Mouse (Mus musculus) forebrain, embryonic 10.5 days (tissue): Measurements from ENCODE around the gene Cmtm7. TPM values are rescaled to one million over a fixed set of nuclear protein-coding genes. Genes with fewer than 3 reads are reported as not detected.

ENCODE experiments used
- DNase-seq: peaks from one replicate; pipeline ENCODE4 v3.0.0-alpha.2; 2017; ENCODE audit warnings: low spot score; ENCODE audit errors: extremely low spot score
- H3K27ac ChIP-seq: fragments of 300-500 bp; sonication (generic); 2 replicates; pipeline ENCODE4 v1.5.1; 2016; ENCODE audit warnings: mild to moderate bottlenecking
- H3K27me3 ChIP-seq: fragments of 300-500 bp; sonication (generic); 2 replicates; pipeline ENCODE4 v1.6.1; 2016; ENCODE audit warnings: mild to moderate bottlenecking; ENCODE audit not compliant: poor library complexity, severe bottlenecking
- H3K36me3 ChIP-seq: fragments of 300-500 bp; sonication (generic); replicated peaks from 2 replicates; pipeline ENCODE4 v1.6.1; 2016; ENCODE audit warnings: mild to moderate bottlenecking, moderate library complexity
- H3K4me1 ChIP-seq: fragments of 300-500 bp; sonication (generic); 2 replicates; pipeline ENCODE4 v1.6.1; 2016
- H3K4me3 ChIP-seq: fragments of 300-500 bp; sonication (generic); 2 replicates; pipeline ENCODE4 v1.5.1; 2016; ENCODE audit warnings: mild to moderate bottlenecking, moderate library complexity
- H3K9me3 ChIP-seq: fragments of 300-500 bp; sonication (generic); 2 replicates; pipeline ENCODE4 v1.6.1; 2016; ENCODE audit warnings: mild to moderate bottlenecking, moderate library complexity
- WGBS: fragments of 180-500 bp; shearing (Covaris S2); methylation state at CpG from one replicate; pipeline ENCODE4 v1.1.7; 2016; 5-methylcytosine and 5-hydroxymethylcytosine counted together
- polyA plus RNA-seq: library from polyadenylated mRNA; unstranded; fragments of >200 nt; fragmentation: Nextera tagmentation; extraction: Ambion mirVana; gene quantifications from 2 replicates; pipeline ENCODE4 v1.2.1, GENCODE M21; 2016

The Cmtm7 gene
- polyA plus RNA-seq, 1 experiment from 2014 or later: 76.9 TPM

DNA sequence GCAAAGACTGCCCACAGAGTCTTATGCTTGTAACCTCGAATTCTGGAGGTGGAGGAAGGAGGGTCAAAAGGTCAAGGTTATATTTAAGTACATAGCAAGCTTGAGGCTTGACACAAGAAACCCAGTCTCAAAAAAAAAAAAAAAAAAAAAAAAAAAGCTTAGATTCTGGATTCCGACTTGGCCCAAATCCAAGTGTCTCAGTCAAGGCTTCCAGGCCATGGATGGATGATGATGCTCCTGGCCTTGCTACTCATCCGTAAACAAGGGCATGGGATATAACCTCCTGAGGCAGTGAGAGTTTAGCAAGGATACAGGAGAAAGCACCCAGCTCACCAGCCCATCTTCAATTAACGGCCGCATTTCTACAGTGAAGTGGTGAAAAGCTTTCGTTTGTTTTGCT lies 7.0 kb downstream of the Cmtm7 start:
- 89% methylated on average over 6 of the region's 6 CpGs for WGBS

GRCm38 (mm10) chr9:114771565-114771964 lies 10.1 kb downstream of the Cmtm7 start:
- peaks cover 3% of the 10 kb centered on the region; the same call in 1 of the 2 replicates for H3K9me3 ChIP-seq
- WGBS: 89% methylated on average over 7 of the region's 7 CpGs
- peaks cover 34% of the 10 kb centered on the region for H3K4me1 ChIP-seq
- no peak for DNase-seq
- H3K27me3 ChIP-seq: no peaks in the 10 kb centered on the region
- H3K4me3 ChIP-seq: no peak overlapping the region
- no peak overlapping the region for H3K27ac ChIP-seq
- peaks cover 33% of the 10 kb centered on the region for H3K36me3 ChIP-seq

More for the DNA sequence above, 7.0 kb downstream of the Cmtm7 start:
- no peak overlapping the region for H3K27ac ChIP-seq
- peaks cover 30% of the 10 kb centered on the region for H3K36me3 ChIP-seq
- H3K4me3 ChIP-seq: no peak overlapping the region
- H3K27me3 ChIP-seq: no peaks in the 10 kb centered on the region
- peaks cover 3% of the 10 kb centered on the region; the same call in 1 of the 2 replicates for H3K9me3 ChIP-seq
- H3K4me1 ChIP-seq: peaks cover 23% of the 10 kb centered on the region
- no peak for DNase-seq

- DNase-seq: no peak
- H3K4me1 ChIP-seq: peaks cover 30% of the 10 kb centered on the region
- H3K27me3 ChIP-seq: no peaks in the 10 kb centered on the region
- H3K9me3 ChIP-seq: peaks cover 3% of the 10 kb centered on the region; the same call in 1 of the 2 replicates
- WGBS: 90% methylated on average over 4 of the region's 4 CpGs
- H3K27ac ChIP-seq: no peak overlapping the region
- H3K36me3 ChIP-seq: peaks cover 43% of the 10 kb centered on the region
- H3K4me3 ChIP-seq: no peak overlapping the region
Observed at GRCm38 (mm10) chr9:114770224-114770623, 11.4 kb downstream of the Cmtm7 start.

GRCm38 (mm10) chr9:114768066-114768465 lies 13.6 kb downstream of the Cmtm7 start:
- Histone ChIP-seq H3K27me3 (no peaks in the 10 kb centered on the region), H3K4me3 (no peak overlapping the region), H3K4me1 (peaks cover 19% of the 10 kb centered on the region), H3K36me3 (peaks cover 45% of the 10 kb centered on the region), H3K9me3 (peaks cover 3% of the 10 kb centered on the region; the same call in 1 of the 2 replicates), H3K27ac (peak overlapping the region; percentile 77)
- 54% methylated on average over 10 of the region's 10 CpGs for WGBS
- no peak for DNase-seq

GRCm38 (mm10) chr9:114767507-114767906 lies 14.1 kb downstream of the Cmtm7 start:
- Histone ChIP-seq H3K4me1 (peaks cover 19% of the 10 kb centered on the region), H3K27ac (peak overlapping the region; percentile 77), H3K27me3 (no peaks in the 10 kb centered on the region), H3K4me3 (no peak overlapping the region), H3K36me3 (peaks cover 46% of the 10 kb centered on the region), H3K9me3 (peaks cover 3% of the 10 kb centered on the region; the same call in 1 of the 2 replicates)
- DNase-seq: no peak
- 73% methylated on average over 2 of the region's 2 CpGs for WGBS

- Histone ChIP-seq H3K27ac (peak overlapping the region; percentile 77), H3K4me1 (peaks cover 19% of the 10 kb centered on the region), H3K36me3 (peaks cover 46% of the 10 kb centered on the region), H3K27me3 (no peaks in the 10 kb centered on the region), H3K4me3 (no peak overlapping the region), H3K9me3 (peaks cover under 1% of the 10 kb centered on the region; the same call in 1 of the 2 replicates)
- 83% methylated on average over 13 of the region's 13 CpGs for WGBS
- no peak for DNase-seq
Observed at GRCm38 (mm10) chr9:114767030-114767429, 14.6 kb downstream of the Cmtm7 start.

DNA sequence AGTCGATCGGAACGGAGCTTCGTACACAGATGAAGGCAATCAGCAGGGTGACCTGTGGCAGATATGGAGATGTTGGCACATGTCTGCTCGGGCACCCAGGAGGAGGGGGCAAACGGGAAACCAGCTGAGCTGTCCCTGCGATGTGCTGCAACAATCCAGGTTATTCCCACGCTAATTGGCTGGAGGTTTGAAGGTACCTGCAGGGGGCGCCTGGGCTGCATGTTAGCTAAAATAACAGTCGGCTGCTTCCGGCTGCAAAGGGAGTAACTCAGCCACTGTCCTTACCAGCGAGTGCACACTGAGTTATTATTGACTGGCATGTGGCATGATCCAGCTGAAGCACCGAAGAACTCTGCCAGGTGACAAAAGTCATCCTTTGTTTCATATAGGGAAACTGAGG lies 18.3 kb downstream of the Cmtm7 start:
- no peak overlapping the region for H3K27ac ChIP-seq
- DNase-seq: peak; percentile 39
- no peaks in the 10 kb centered on the region for H3K27me3 ChIP-seq
- peaks cover 24% of the 10 kb centered on the region for H3K4me1 ChIP-seq
- H3K36me3 ChIP-seq: peaks cover 65% of the 10 kb centered on the region
- WGBS: 64% methylated on average over 13 of the region's 13 CpGs
- no peaks in the 10 kb centered on the region for H3K9me3 ChIP-seq
- H3K4me3 ChIP-seq: no peak overlapping the region

DNA sequence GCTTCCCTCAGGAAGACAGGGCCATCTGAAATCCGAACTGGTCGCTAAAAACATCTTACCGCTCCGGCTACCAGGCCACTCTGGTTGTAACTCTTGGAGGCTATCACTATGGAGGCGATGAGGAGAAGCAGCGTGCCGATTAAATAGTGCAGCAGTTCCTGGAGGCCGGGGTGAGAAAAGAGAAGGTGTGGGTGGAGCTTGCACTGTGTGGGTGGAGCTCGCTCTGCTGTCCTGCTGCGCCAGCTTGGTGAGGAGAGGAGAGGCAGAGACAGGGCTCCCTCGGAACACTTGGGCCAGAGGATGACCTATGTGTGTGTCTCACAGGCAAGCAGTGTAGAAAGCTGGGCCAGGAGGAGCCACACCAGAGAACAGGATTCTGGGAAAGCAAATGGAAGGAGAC lies 19.8 kb downstream of the Cmtm7 start:
- 77% methylated on average over 11 of the region's 11 CpGs for WGBS
- no peaks in the 10 kb centered on the region for H3K27me3 ChIP-seq
- peaks cover 10% of the 10 kb centered on the region; the same call in 1 of the 2 replicates for H3K4me1 ChIP-seq
- peaks cover 71% of the 10 kb centered on the region for H3K36me3 ChIP-seq
- H3K4me3 ChIP-seq: no peak overlapping the region
- no peak for DNase-seq
- no peaks in the 10 kb centered on the region for H3K9me3 ChIP-seq
- no peak overlapping the region for H3K27ac ChIP-seq

DNA sequence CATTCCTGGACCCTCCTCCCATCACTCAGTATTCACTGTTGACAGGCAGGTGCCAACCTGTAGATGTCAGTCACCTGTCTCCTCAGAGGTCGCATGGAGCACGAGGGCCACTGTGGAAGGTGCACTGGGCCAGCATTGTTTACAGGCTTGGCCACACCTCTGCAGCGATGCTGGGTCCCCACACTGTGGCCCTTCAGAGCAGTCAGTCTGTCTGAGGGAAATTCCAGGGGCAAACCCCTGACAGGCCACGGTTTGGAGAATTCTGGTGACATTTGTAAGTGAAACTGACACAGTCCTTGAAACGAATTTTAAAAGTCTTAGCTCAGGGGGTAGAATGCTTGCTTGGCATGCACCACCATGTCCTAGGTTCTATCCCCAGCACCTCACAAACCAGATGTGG lies 21.3 kb downstream of the Cmtm7 start:
- WGBS: 87% methylated on average over 5 of the region's 5 CpGs
- no peak overlapping the region for H3K27ac ChIP-seq
- H3K4me1 ChIP-seq: 0 out of 2 replicates have a peak, but pooled peaks cover 5% of the 10 kb centered on the region
- H3K4me3 ChIP-seq: no peak overlapping the region
- no peaks in the 10 kb centered on the region for H3K27me3 ChIP-seq
- DNase-seq: no peak
- H3K9me3 ChIP-seq: no peaks in the 10 kb centered on the region
- peaks cover 73% of the 10 kb centered on the region for H3K36me3 ChIP-seq

DNA sequence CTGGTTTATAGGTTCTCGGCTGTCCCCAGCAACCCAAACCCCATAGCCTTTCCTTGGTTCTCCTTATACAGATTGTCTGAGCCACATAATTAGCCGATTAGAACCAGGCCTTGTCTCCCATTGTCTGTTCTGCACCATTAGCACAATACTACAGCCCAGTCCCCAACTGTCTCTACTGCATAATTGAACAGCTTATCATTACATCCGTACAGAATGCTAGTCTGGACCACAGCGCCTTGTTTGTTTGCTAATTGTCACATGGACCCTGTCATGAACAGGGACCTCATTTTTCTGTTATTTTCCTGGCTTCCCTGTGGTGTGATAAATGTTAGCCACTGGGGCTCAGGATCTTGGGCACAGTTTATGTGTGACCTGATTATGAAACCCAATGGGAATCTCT lies 21.8 kb downstream of the Cmtm7 start:
- no peak overlapping the region for H3K27ac ChIP-seq
- H3K9me3 ChIP-seq: no peaks in the 10 kb centered on the region
- 88% methylated on average over 4 of the region's 4 CpGs for WGBS
- peaks cover 74% of the 10 kb centered on the region for H3K36me3 ChIP-seq
- no peak overlapping the region for H3K4me3 ChIP-seq
- no peaks in the 10 kb centered on the region for H3K27me3 ChIP-seq
- DNase-seq: no peak
- 0 out of 2 replicates have a peak, but pooled peaks cover 5% of the 10 kb centered on the region for H3K4me1 ChIP-seq

DNA sequence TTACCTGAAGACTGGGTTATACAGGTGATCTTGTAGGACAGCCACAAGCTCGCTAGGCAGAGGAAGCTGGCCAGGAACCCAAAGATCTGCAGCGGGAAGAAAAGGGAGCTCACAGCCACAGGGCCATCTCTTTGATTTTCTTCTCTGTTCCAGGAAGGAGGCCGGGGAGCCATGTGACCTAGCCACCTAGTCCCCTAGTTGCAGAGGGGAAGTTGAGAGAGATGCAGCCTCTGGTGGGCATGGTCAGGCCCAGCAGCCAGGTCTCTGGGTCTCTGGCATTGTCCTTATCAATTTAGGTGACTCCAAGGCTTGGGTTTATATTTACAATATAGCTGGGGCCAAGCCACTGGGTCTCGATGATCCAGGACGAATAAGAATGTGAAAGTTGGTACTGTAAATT lies 22.9 kb downstream of the Cmtm7 start:
- peaks cover 76% of the 10 kb centered on the region for H3K36me3 ChIP-seq
- H3K4me1 ChIP-seq: 0 out of 2 replicates have a peak, but pooled peaks cover 5% of the 10 kb centered on the region
- WGBS: 87% methylated on average over 5 of the region's 5 CpGs
- no peak overlapping the region for H3K27ac ChIP-seq
- H3K4me3 ChIP-seq: no peak overlapping the region
- no peaks in the 10 kb centered on the region for H3K9me3 ChIP-seq
- no peaks in the 10 kb centered on the region for H3K27me3 ChIP-seq
- no peak for DNase-seq

GRCm38 (mm10) chr9:114758272-114758671 lies 23.4 kb downstream of the Cmtm7 start:
- 90% methylated on average over 7 of the region's 7 CpGs for WGBS
- H3K27ac ChIP-seq: no peak overlapping the region
- H3K27me3 ChIP-seq: no peaks in the 10 kb centered on the region
- DNase-seq: no peak
- H3K36me3 ChIP-seq: peaks cover 76% of the 10 kb centered on the region
- H3K4me1 ChIP-seq: peaks cover 7% of the 10 kb centered on the region
- no peak overlapping the region for H3K4me3 ChIP-seq
- H3K9me3 ChIP-seq: no peaks in the 10 kb centered on the region

GRCm38 (mm10) chr9:114752863-114753484 lies 28.7 kb downstream of the Cmtm7 start:
- H3K4me3 ChIP-seq: peak overlapping the region; percentile 65
- H3K27me3 ChIP-seq: no peaks in the 10 kb centered on the region
- DNase-seq: peak; percentile 86
- H3K36me3 ChIP-seq: peaks cover 41% of the 10 kb centered on the region
- H3K9me3 ChIP-seq: no peaks in the 10 kb centered on the region
- peaks cover 12% of the 10 kb centered on the region for H3K4me1 ChIP-seq
- H3K27ac ChIP-seq: peak overlapping the region; percentile 81
- 9% methylated on average over 36 of the region's 36 CpGs for WGBS
